Mouse (Mus musculus) brain, embryonic 14.5 days (tissue): ENCODE data around the gene Mtf1.

Source experiments
- CTCF ChIP-seq: fragments of 200-500 bp; IDR thresholded peaks from 2 replicates; pipeline ENCODE4 v1.5.1; 2012; ENCODE audit warnings: inconsistent platforms, mild to moderate bottlenecking, moderate library complexity, borderline replicate concordance; ENCODE audit not compliant: insufficient read depth, insufficient read length; ENCODE audit errors: extremely low read depth
- POLR2A ChIP-seq: fragments of 200-500 bp; IDR thresholded peaks from 2 replicates; pipeline ENCODE4 v1.6.1; 2012; ENCODE audit warnings: mild to moderate bottlenecking, inconsistent platforms, borderline replicate concordance; ENCODE audit not compliant: poor library complexity, insufficient read depth, insufficient read length, severe bottlenecking; ENCODE audit errors: extremely low read depth

DNA sequence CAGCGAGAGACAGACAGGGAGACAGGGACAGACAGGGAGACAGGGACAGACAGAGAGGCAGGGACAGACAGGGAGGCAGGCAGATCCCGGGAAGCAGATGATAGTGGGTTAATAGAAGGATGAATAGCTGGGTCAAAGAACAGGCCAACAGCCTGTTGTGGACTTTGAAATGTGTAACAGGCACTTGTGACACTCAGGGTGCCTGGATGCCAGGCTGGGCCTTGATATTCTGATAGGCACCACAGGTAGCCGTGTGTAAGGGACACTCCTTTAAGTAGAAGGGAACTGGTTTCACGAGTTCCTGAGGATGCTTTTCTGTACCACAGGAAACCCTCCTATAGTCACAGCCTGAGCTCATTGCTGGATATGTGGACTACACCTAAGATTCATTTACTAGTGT, 11.9 kb upstream of the Mtf1 start:
- TF ChIP-seq CTCF (no peak), POLR2A (no peak)
